Mouse (Mus musculus) liver, adult 2 months (tissue): ENCODE data around the gene Ifi208.

ENCODE experiments used
- CTCF ChIP-seq: fragments of 200-500 bp; IDR thresholded peaks from 2 replicates; pipeline ENCODE4 v1.5.1; 2011; ENCODE audit warnings: low read depth, low read length, control low read depth
- POLR2A ChIP-seq: fragments of 200-500 bp; IDR thresholded peaks from 2 replicates; pipeline ENCODE4 v1.6.1; 2011; ENCODE audit warnings: low read length, control low read depth; ENCODE audit not compliant: insufficient read depth; ENCODE audit errors: extremely low read depth

DNA sequence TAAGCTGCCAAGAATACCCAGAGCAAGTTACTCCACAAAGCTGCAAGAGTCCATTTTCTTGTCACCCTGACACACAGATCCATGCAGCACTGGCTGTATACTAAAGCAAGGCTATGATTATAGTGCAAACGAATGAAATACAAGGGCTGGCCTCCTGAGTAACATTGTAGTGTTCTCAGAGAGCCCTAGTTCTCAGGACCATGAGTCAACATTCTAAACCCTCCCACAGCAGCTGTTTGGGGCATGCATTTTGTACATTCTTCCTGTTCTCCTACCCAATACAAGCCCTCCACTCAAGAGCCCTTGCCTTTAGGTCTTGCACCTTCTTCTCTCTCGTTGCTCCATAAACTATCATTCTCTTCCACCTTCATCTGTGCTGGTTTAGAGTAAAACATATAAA, 28.1 kb upstream of the Ifi208 start:
- TF ChIP-seq POLR2A, result no peak
- TF ChIP-seq CTCF, result no peak
